Comparison of ENCODE assay signal across 19 mouse cellular contexts in the genomic region with DNA sequence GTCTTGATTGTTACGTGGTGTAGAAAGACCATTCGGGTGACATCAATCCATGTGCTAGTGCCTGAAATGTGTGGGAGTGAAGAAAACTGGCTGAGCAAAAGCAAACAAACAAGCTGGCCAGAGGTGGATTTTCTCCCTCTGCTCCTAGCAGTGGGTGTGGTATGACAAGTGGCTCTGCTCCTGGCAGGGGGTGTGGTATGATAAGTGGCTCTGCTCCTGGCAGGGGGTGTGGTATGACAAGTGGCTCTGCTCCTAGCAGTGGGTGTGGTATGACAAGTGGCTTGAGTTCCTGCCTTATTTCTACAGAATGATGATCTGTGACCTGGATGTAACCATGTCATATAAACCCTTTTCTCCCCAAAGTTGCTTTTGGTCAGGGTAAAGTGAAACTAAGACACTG.
DNase-seq lines count a peak whose midpoint lies in the region; ATAC-seq lines count a peak whose summit lies in the region.
"Had no signal": no experiment of that assay in that cellular context is flagged by ENCODE, and none has a peak within 500 bp of the region (broad histone marks: within the 10 kb centered on the region; RNA-seq: fewer than 3 reads in every experiment).

No protein-coding gene starts in this region.

- ATAC-seq in heart, embryonic 11.5 days (replicated peaks; ENCODE audit: insufficient number of reproducible peaks, low FRiP score, low TSS enrichment) = no peak
- peak; percentile 78; the same call in 1 of the 2 replicates for ATAC-seq in lung, embryonic 15.5 days (ENCODE audit: borderline replicate concordance, extremely low read depth, low FRiP score, low TSS enrichment)
- no peak for ATAC-seq in monocyte, adult 5-6 weeks (replicated peaks; ENCODE audit: insufficient number of reproducible peaks, low FRiP score, low TSS enrichment, poor library complexity, severe bottlenecking)

- WGBS in heart, embryonic 11.5 days (ENCODE audit: insufficient replicate concordance) = 50% methylated on average over 2 of the region's 2 CpGs
- WGBS in lung, embryonic 15.5 days = 56% methylated on average over 2 of the region's 2 CpGs

- H3K4me1 ChIP-seq in heart, embryonic 11.5 days (ENCODE audit: control insufficient read depth, insufficient read depth, low read length) = no peaks in the 10 kb centered on the region
- no peaks in the 10 kb centered on the region for H3K4me1 ChIP-seq in lung, embryonic 15.5 days
- H3K4me1 ChIP-seq: limb, embryonic 12.5 days; midbrain, embryonic 10.5 days had no signal

- H3K27ac ChIP-seq in heart, embryonic 11.5 days (ENCODE audit: low read depth, low read length) = no peak overlapping the region
- no peak overlapping the region for H3K27ac ChIP-seq in lung, embryonic 15.5 days
- H3K27ac ChIP-seq: hindbrain, embryonic 12.5 days; layer of hippocampus, adult 2 months; limb, embryonic 12.5 days; liver, embryonic 14.5 days; midbrain, embryonic 10.5 days had no signal

- peak; percentile 12 for DNase-seq in heart, adult 8-10 months (ENCODE audit: low spot score)
- peak; percentile 26 to 40 for DNase-seq in heart, adult 9 months (ENCODE audit: low spot score in 2 of 2)
- no peak for DNase-seq in layer of hippocampus, adult 11-12 months (ENCODE audit: low spot score)
- DNase-seq in adrenal gland, postnatal 14 days = no peak
- DNase-seq in ovary, postnatal 36 days (ENCODE audit: low spot score) = no peak
- DNase-seq: cerebellum, postnatal 10 days; gastrocnemius, postnatal 25 days; right cerebral cortex, adult 18-20 months; thymus, postnatal 36 days had no signal

- H3K4me3 ChIP-seq in heart, embryonic 11.5 days (ENCODE audit: low read depth, low read length) = no peak overlapping the region
- no peak overlapping the region for H3K4me3 ChIP-seq in lung, embryonic 15.5 days
- H3K4me3 ChIP-seq: erythroblast, embryonic 14.5 days; hindbrain, embryonic 12.5 days; layer of hippocampus, adult 2 months; limb, embryonic 12.5 days; midbrain, embryonic 10.5 days; myocyte had no signal

- H3K4me2 ChIP-seq in heart, embryonic 11.5 days = no peak overlapping the region
- no peak overlapping the region for H3K4me2 ChIP-seq in lung, embryonic 15.5 days
- H3K4me2 ChIP-seq: hindbrain, embryonic 12.5 days; limb, embryonic 12.5 days had no signal

- H3K27me3 ChIP-seq in heart, embryonic 11.5 days (ENCODE audit: control insufficient read depth, insufficient read depth, low read length) = no peaks in the 10 kb centered on the region
- no peaks in the 10 kb centered on the region for H3K27me3 ChIP-seq in lung, embryonic 15.5 days
- H3K27me3 ChIP-seq: hindbrain, embryonic 12.5 days; limb, embryonic 12.5 days had no signal

- no peaks in the 10 kb centered on the region for H3K9me3 ChIP-seq in heart, embryonic 11.5 days (replicated peaks; ENCODE audit: control insufficient read depth, low read length)
- H3K9me3 ChIP-seq in lung, embryonic 15.5 days = no peaks in the 10 kb centered on the region
- H3K9me3 ChIP-seq: hindbrain, embryonic 12.5 days; midbrain, embryonic 10.5 days had no signal

- no peaks in the 10 kb centered on the region for H3K36me3 ChIP-seq in heart, embryonic 11.5 days (ENCODE audit: control insufficient read depth, insufficient read depth, low read length)
- no peaks in the 10 kb centered on the region for H3K36me3 ChIP-seq in lung, embryonic 15.5 days
- H3K36me3 ChIP-seq: hindbrain, embryonic 12.5 days; limb, embryonic 12.5 days; midbrain, embryonic 10.5 days had no signal

- no peak overlapping the region for H3K9ac ChIP-seq in heart, embryonic 11.5 days (ENCODE audit: low read depth, low read length)
- H3K9ac ChIP-seq in lung, embryonic 15.5 days = no peak overlapping the region
- H3K9ac ChIP-seq: hindbrain, embryonic 12.5 days; limb, embryonic 12.5 days; liver, embryonic 14.5 days had no signal

Comparison
In these comparisons a context has a peak if more than half of its experiments do, and no peak if none do; other contexts are left out.
1. DNase-seq: peak in heart, adult 8-10 months (single experiment) and heart, adult 9 months (2 of 2); none in layer of hippocampus, adult 11-12 months (single experiment), adrenal gland, postnatal 14 days (single experiment) and ovary, postnatal 36 days (single experiment).